Mouse (Mus musculus) kidney, embryonic 14.5 days (tissue): ENCODE results near the gene Rere. TPM values are rescaled to one million over a fixed set of nuclear protein-coding genes. Genes with fewer than 3 reads are reported as not detected.

Experiments
- ATAC-seq: fragments of 200-750 bp; cut with Nextera tagmentation; 2 replicates; pipeline ENCODE4 v1.8.0; 2017; ENCODE audit warnings: moderate number of reproducible peaks, mild to moderate bottlenecking, moderate TSS enrichment, moderate library complexity; ENCODE audit not compliant: low FRiP score, low TSS enrichment
- H3K27ac ChIP-seq: fragments of 300-500 bp; sonication (generic); 2 replicates; pipeline ENCODE4 v1.5.1; 2014; ENCODE audit warnings: low read depth, mild to moderate bottlenecking, low read length, moderate library complexity, mixed read lengths
- H3K27me3 ChIP-seq: fragments of 300-500 bp; sonication (generic); 2 replicates; pipeline ENCODE4 v1.6.1; 2014; ENCODE audit warnings: mild to moderate bottlenecking, low read length; ENCODE audit not compliant: control insufficient read depth, insufficient read depth
- H3K36me3 ChIP-seq: fragments of 300-500 bp; sonication (generic); 2 replicates; pipeline ENCODE4 v1.6.1; 2014; ENCODE audit warnings: low read length, mixed read lengths; ENCODE audit not compliant: control insufficient read depth, insufficient read depth
- H3K4me1 ChIP-seq: fragments of 300-500 bp; sonication (generic); 2 replicates; pipeline ENCODE4 v1.6.1; 2014; ENCODE audit warnings: low read length, mixed read lengths; ENCODE audit not compliant: control insufficient read depth, insufficient read depth
- H3K4me2 ChIP-seq: fragments of 300-500 bp; sonication (generic); replicated peaks from 2 replicates; pipeline ENCODE4 v1.6.1; 2014; ENCODE audit warnings: low read depth, mild to moderate bottlenecking, low read length
- H3K4me3 ChIP-seq: fragments of 300-500 bp; sonication (generic); 2 replicates; pipeline ENCODE4 v1.5.1; 2014; ENCODE audit warnings: mild to moderate bottlenecking, low read length
- H3K9ac ChIP-seq: fragments of 300-500 bp; sonication (generic); 2 replicates; pipeline ENCODE4 v1.6.1; 2014; ENCODE audit warnings: low read depth, mild to moderate bottlenecking, low read length, moderate library complexity
- H3K9me3 ChIP-seq: fragments of 300-500 bp; sonication (generic); 2 replicates; pipeline ENCODE4 v1.6.1; 2016; ENCODE audit warnings: low read length; ENCODE audit not compliant: control insufficient read depth
- WGBS: fragments of 180-500 bp; shearing (Covaris S2); extraction: QIAGEN DNeasy Blood & Tissue Kit; methylation state at CpG from one replicate; pipeline ENCODE4 v1.1.7; 2014; 5-methylcytosine and 5-hydroxymethylcytosine counted together
- polyA plus RNA-seq: library from polyadenylated mRNA; unstranded; fragments of >200 nt; fragmentation: Nextera tagmentation; extraction: Ambion mirVana; gene quantifications from 2 replicates; pipeline ENCODE4 v1.2.1, GENCODE M21; 2014

Gene Rere
- polyA plus RNA-seq, 1 experiment from 2014 or later: 49.9 TPM

GRCm38 (mm10) chr4:150446617-150447016, 165.2 kb downstream of the Rere start:
- H3K4me2 ChIP-seq: no peak overlapping the region
- H3K4me1 ChIP-seq: peaks cover 7% of the 10 kb centered on the region
- 81% methylated on average over 4 of the region's 4 CpGs for WGBS
- H3K9me3 ChIP-seq: no peaks in the 10 kb centered on the region
- no peak overlapping the region for H3K27ac ChIP-seq
- 0 out of 2 replicates have a peak, but pooled peaks have one; percentile 32 for ATAC-seq
- no peaks in the 10 kb centered on the region; the same call in 1 of the 2 replicates for H3K36me3 ChIP-seq
- no peak overlapping the region for H3K9ac ChIP-seq
- H3K27me3 ChIP-seq: no peaks in the 10 kb centered on the region
- H3K4me3 ChIP-seq: no peak overlapping the region

- no peak for ATAC-seq
- Histone ChIP-seq H3K27ac (no peak overlapping the region), H3K9me3 (no peaks in the 10 kb centered on the region), H3K4me3 (no peak overlapping the region), H3K9ac (no peak overlapping the region), H3K4me1 (peaks cover 6% of the 10 kb centered on the region; the same call in 1 of the 2 replicates), H3K36me3 (no peaks in the 10 kb centered on the region), H3K27me3 (no peaks in the 10 kb centered on the region), H3K4me2 (no peak overlapping the region)
- WGBS: 82% methylated on average over 3 of the region's 3 CpGs
Observed at GRCm38 (mm10) chr4:150447517-150447916, 166.1 kb downstream of the Rere start.

GRCm38 (mm10) chr4:150448433-150448832, 167.0 kb downstream of the Rere start:
- Histone ChIP-seq H3K9ac (no peak overlapping the region), H3K4me1 (peaks cover 6% of the 10 kb centered on the region; the same call in 1 of the 2 replicates), H3K4me2 (no peak overlapping the region), H3K27me3 (no peaks in the 10 kb centered on the region), H3K36me3 (no peaks in the 10 kb centered on the region), H3K9me3 (no peaks in the 10 kb centered on the region), H3K4me3 (no peak overlapping the region), H3K27ac (no peak overlapping the region)
- ATAC-seq: no peak
- 83% methylated on average over 1 of the region's 1 CpGs for WGBS

GRCm38 (mm10) chr4:150450081-150450691, 168.7 kb downstream of the Rere start:
- Histone ChIP-seq H3K9ac (no peak overlapping the region), H3K4me3 (no peak overlapping the region), H3K27me3 (no peaks in the 10 kb centered on the region), H3K4me1 (peaks cover 12% of the 10 kb centered on the region; the same call in 1 of the 2 replicates), H3K4me2 (no peak overlapping the region), H3K36me3 (no peaks in the 10 kb centered on the region), H3K9me3 (no peaks in the 10 kb centered on the region), H3K27ac (no peak overlapping the region)
- ATAC-seq: no peak
- 82% methylated on average over 6 of the region's 6 CpGs for WGBS

- H3K9me3 ChIP-seq: no peaks in the 10 kb centered on the region
- H3K27ac ChIP-seq: no peak overlapping the region
- no peak overlapping the region for H3K4me3 ChIP-seq
- H3K9ac ChIP-seq: no peak overlapping the region
- H3K4me2 ChIP-seq: no peak overlapping the region
- ATAC-seq: no peak
- peaks cover 16% of the 10 kb centered on the region; the same call in 1 of the 2 replicates for H3K4me1 ChIP-seq
- 76% methylated on average over 11 of the region's 11 CpGs for WGBS
- no peaks in the 10 kb centered on the region for H3K27me3 ChIP-seq
- H3K36me3 ChIP-seq: no peaks in the 10 kb centered on the region
Observed at GRCm38 (mm10) chr4:150452155-150452847, 170.9 kb downstream of the Rere start.

GRCm38 (mm10) chr4:150454571-150455306, 173.3 kb downstream of the Rere start:
- H3K9ac ChIP-seq: no peak overlapping the region
- H3K27ac ChIP-seq: no peak overlapping the region
- ATAC-seq: no peak
- H3K4me3 ChIP-seq: no peak overlapping the region
- no peaks in the 10 kb centered on the region for H3K9me3 ChIP-seq
- peaks cover 28% of the 10 kb centered on the region for H3K4me1 ChIP-seq
- H3K36me3 ChIP-seq: no peaks in the 10 kb centered on the region
- H3K4me2 ChIP-seq: no peak overlapping the region
- no peaks in the 10 kb centered on the region for H3K27me3 ChIP-seq
- WGBS: 54% methylated on average over 12 of the region's 12 CpGs

GRCm38 (mm10) chr4:150455750-150456149, 174.3 kb downstream of the Rere start:
- peaks cover 28% of the 10 kb centered on the region for H3K4me1 ChIP-seq
- no peak overlapping the region for H3K4me2 ChIP-seq
- no peak overlapping the region for H3K9ac ChIP-seq
- ATAC-seq: no peak
- WGBS: 75% methylated on average over 1 of the region's 1 CpGs
- no peak overlapping the region for H3K4me3 ChIP-seq
- H3K9me3 ChIP-seq: no peaks in the 10 kb centered on the region
- no peaks in the 10 kb centered on the region for H3K36me3 ChIP-seq
- H3K27me3 ChIP-seq: no peaks in the 10 kb centered on the region
- no peak overlapping the region for H3K27ac ChIP-seq

- Histone ChIP-seq H3K9ac (no peak overlapping the region), H3K27me3 (no peaks in the 10 kb centered on the region), H3K27ac (no peak overlapping the region), H3K4me3 (no peak overlapping the region), H3K4me1 (peaks cover 32% of the 10 kb centered on the region), H3K9me3 (no peaks in the 10 kb centered on the region), H3K4me2 (no peak overlapping the region), H3K36me3 (no peaks in the 10 kb centered on the region)
- peak; percentile 61 for ATAC-seq
- 37% methylated on average over 7 of the region's 7 CpGs for WGBS
Observed at GRCm38 (mm10) chr4:150456452-150456851, 175.0 kb downstream of the Rere start.

GRCm38 (mm10) chr4:150456886-150457285, 175.4 kb downstream of the Rere start:
- H3K4me3 ChIP-seq: no peak overlapping the region
- H3K4me1 ChIP-seq: peaks cover 35% of the 10 kb centered on the region
- H3K4me2 ChIP-seq: no peak overlapping the region
- no peak overlapping the region; the same call in 1 of the 2 replicates for H3K27ac ChIP-seq
- H3K9ac ChIP-seq: no peak overlapping the region
- 70% methylated on average over 2 of the region's 2 CpGs for WGBS
- no peak for ATAC-seq
- H3K36me3 ChIP-seq: no peaks in the 10 kb centered on the region
- H3K9me3 ChIP-seq: no peaks in the 10 kb centered on the region
- no peaks in the 10 kb centered on the region for H3K27me3 ChIP-seq
